Mouse (Mus musculus) frontal cortex, adult 2 months (tissue): ENCODE results near the gene Lrp10. TPM values are rescaled to one million over a fixed set of nuclear protein-coding genes. Genes with fewer than 3 reads are reported as not detected.
A peak's percentile ranks its signal among the peaks of the same experiment; 100 is the strongest.

Source experiments
- DNase-seq, 2 experiments: peaks; one replicate each; pipeline ENCODE4 v3.0.0; 2022; ENCODE audit warnings: low spot score in 1 of 2; ENCODE audit errors: extremely low spot score in 1 of 2
- polyA plus RNA-seq: library from polyadenylated mRNA; depleted of rRNA; stranded (reverse); fragments of >200 nt; gene quantifications from 2 replicates; pipeline ENCODE4 v1.2.3, GENCODE M21; 2012

The Lrp10 gene
- polyA plus RNA-seq, 1 experiment = 34.4 TPM

GRCm38 (mm10) chr14:54471467-54471866 lies 7.5 kb downstream of the Lrp10 start:
- no peak for DNase-seq

GRCm38 (mm10) chr14:54472671-54473070 lies 8.7 kb downstream of the Lrp10 start:
- no peak for DNase-seq

GRCm38 (mm10) chr14:54474744-54475143 lies 10.8 kb downstream of the Lrp10 start:
- DNase-seq = no peak

- DNase-seq = peak; percentile 64 to 84
Observed at GRCm38 (mm10) chr14:54475941-54476844, 12.3 kb downstream of the Lrp10 start, which contains the start of gene Rem2. Rem2 (plus strand) TSS chr14:54476100.

GRCm38 (mm10) chr14:54477172-54477909 lies 13.4 kb downstream of the Lrp10 start:
- DNase-seq = no peak

- DNase-seq = no peak
Observed at GRCm38 (mm10) chr14:54479451-54479920, 15.5 kb downstream of the Lrp10 start.

GRCm38 (mm10) chr14:54480673-54481072 lies 16.7 kb downstream of the Lrp10 start:
- DNase-seq = no peak

GRCm38 (mm10) chr14:54481402-54481801 lies 17.5 kb downstream of the Lrp10 start:
- no peak for DNase-seq

- peak in 1 of 2 experiments; percentile 33 for DNase-seq
Observed at GRCm38 (mm10) chr14:54482498-54482897, 18.6 kb downstream of the Lrp10 start.

GRCm38 (mm10) chr14:54485899-54486298 lies 22.0 kb downstream of the Lrp10 start:
- DNase-seq = no peak

GRCm38 (mm10) chr14:54487732-54488131 lies 23.8 kb downstream of the Lrp10 start:
- no peak for DNase-seq

GRCm38 (mm10) chr14:54488350-54488749 lies 24.4 kb downstream of the Lrp10 start:
- no peak for DNase-seq

GRCm38 (mm10) chr14:54492345-54493131 lies 28.6 kb downstream of the Lrp10 start:
- peak in 1 of 2 experiments; percentile 82 for DNase-seq

GRCm38 (mm10) chr14:54493236-54493635 lies 29.3 kb downstream of the Lrp10 start:
- DNase-seq = no peak

- peak in 1 of 2 experiments; percentile 80 for DNase-seq
Observed at GRCm38 (mm10) chr14:54494234-54494633, 30.3 kb downstream of the Lrp10 start.

- DNase-seq = no peak
Observed at GRCm38 (mm10) chr14:54496706-54497105, 32.8 kb downstream of the Lrp10 start.

GRCm38 (mm10) chr14:54499330-54499729 lies 35.4 kb downstream of the Lrp10 start:
- DNase-seq = no peak

GRCm38 (mm10) chr14:54501365-54501764 lies 37.4 kb downstream of the Lrp10 start:
- DNase-seq = no peak

GRCm38 (mm10) chr14:54503092-54503491 lies 39.2 kb downstream of the Lrp10 start:
- DNase-seq = no peak

GRCm38 (mm10) chr14:54509774-54510173 lies 45.8 kb downstream of the Lrp10 start:
- no peak for DNase-seq
